Mouse (Mus musculus) heart, adult 2 months (tissue): ENCODE measurements at regions not wholly inside any gene's neighbourhood (a gene's known extent, or its start where the extent isn't known, plus 50 kb on each side); places are given as distances from the start of the nearest gene placed in this dataset.
A peak's percentile ranks its signal among the peaks of the same experiment; 100 is the strongest.

Experiments used
- DNase-seq, 2 experiments: peaks; one replicate each; pipeline ENCODE4 v3.0.0; 2021
- H3K27ac ChIP-seq: fragments of 200-600 bp; 2 replicates; pipeline ENCODE4 v1.8.1; 2022
- H3K27me3 ChIP-seq: fragments of 200-500 bp; 2 replicates; pipeline ENCODE4 v1.6.1; 2012; ENCODE audit warnings: mild to moderate bottlenecking, low read length, inconsistent platforms, mixed read lengths; ENCODE audit not compliant: control insufficient read depth, insufficient read depth
- H3K36me3 ChIP-seq: fragments of 200-500 bp; 2 replicates; pipeline ENCODE4 v1.6.1; 2012; ENCODE audit warnings: low read length, inconsistent platforms; ENCODE audit not compliant: control insufficient read depth, insufficient read depth
- H3K4me1 ChIP-seq: fragments of 200-500 bp; 2 replicates; pipeline ENCODE4 v1.6.1; 2011; ENCODE audit warnings: low read length; ENCODE audit not compliant: control insufficient read depth, insufficient read depth
- H3K4me3 ChIP-seq: fragments of 200-600 bp; 2 replicates; pipeline ENCODE4 v1.8.1; 2022
- H3K79me2 ChIP-seq: fragments of 200-500 bp; replicated peaks from 2 replicates; pipeline ENCODE4 v1.6.1; 2012; ENCODE audit warnings: mild to moderate bottlenecking, inconsistent platforms, low read length, moderate library complexity, mixed read lengths; ENCODE audit not compliant: control insufficient read depth, insufficient read depth
- H3K9ac ChIP-seq: fragments of 200-500 bp; 2 replicates; pipeline ENCODE4 v1.6.1; 2012; ENCODE audit warnings: low read depth, mild to moderate bottlenecking, control low read depth, inconsistent platforms, low read length, mixed read lengths
- CTCF ChIP-seq: fragments of 200-600 bp; IDR thresholded peaks from 2 replicates; pipeline ENCODE4 v1.8.1; 2022; ENCODE audit warnings: antibody characterized with exemption, mild to moderate bottlenecking, moderate library complexity
- EP300 ChIP-seq: fragments of 200-500 bp; IDR thresholded peaks from 2 replicates; pipeline ENCODE4 v1.6.1; 2011; ENCODE audit warnings: low read depth, low read length, control low read depth; ENCODE audit not compliant: insufficient read depth
- POLR2A ChIP-seq: fragments of 200-500 bp; IDR thresholded peaks from 2 replicates; pipeline ENCODE4 v1.6.1; 2011; ENCODE audit warnings: mild to moderate bottlenecking, low read depth, low read length, control low read depth; ENCODE audit not compliant: insufficient read depth
- WGBS: fragments of 180-500 bp; shearing (Covaris S2); methylation state at CpG from one replicate; pipeline ENCODE4 v1.1.7; 2018; 5-methylcytosine and 5-hydroxymethylcytosine counted together
- intact Hi-C: fragments of 180-260 bp; cut with DNase I; formaldehyde crosslinking; loops from one replicate; pipeline ENCODE4 v1.15.1; 2025

GRCm38 (mm10) chr14:25313693-25314240 lies 145.2 kb upstream of the Zmiz1 start:
- Histone ChIP-seq H3K27ac (no peak overlapping the region), H3K4me3 (no peak overlapping the region), H3K79me2 (no peaks in the 10 kb centered on the region), H3K27me3 (no peaks in the 10 kb centered on the region), H3K9ac (no peak overlapping the region), H3K4me1 (peaks cover 10% of the 10 kb centered on the region), H3K36me3 (no peaks in the 10 kb centered on the region)
- no peak for DNase-seq
- 67% methylated on average over 4 of the region's 4 CpGs for WGBS
- TF ChIP-seq POLR2A (no peak), EP300 (no peak), CTCF (no peak)
- intact Hi-C loops = no loop called here

- no peak overlapping the region for H3K27ac ChIP-seq
- H3K36me3 ChIP-seq = no peaks in the 10 kb centered on the region
- no peaks in the 10 kb centered on the region for H3K79me2 ChIP-seq
- no peak overlapping the region for H3K9ac ChIP-seq
- peaks cover 1% of the 10 kb centered on the region; the same call in 1 of the 2 replicates for H3K4me1 ChIP-seq
- TF ChIP-seq EP300 = no peak
- TF ChIP-seq CTCF = peak; percentile 17
- WGBS = 75% methylated on average over 5 of the region's 5 CpGs
- peak in 1 of 2 experiments; percentile 46 for DNase-seq
- no peaks in the 10 kb centered on the region for H3K27me3 ChIP-seq
- intact Hi-C loops = no loop called here
- H3K4me3 ChIP-seq = no peak overlapping the region
These were observed 142.5 kb upstream of the Zmiz1 start for GRCm38 (mm10) chr14:25316491-25316890.

- no peak overlapping the region for H3K27ac ChIP-seq
- intact Hi-C loops = no loop called here
- peak overlapping the region; percentile 39 for H3K9ac ChIP-seq
- TF ChIP-seq EP300 = no peak
- no peak for TF ChIP-seq CTCF
- TF ChIP-seq POLR2A = no peak
- H3K36me3 ChIP-seq = no peaks in the 10 kb centered on the region
- DNase-seq = peak; percentile 72 to 78
- H3K27me3 ChIP-seq = no peaks in the 10 kb centered on the region
- 30% methylated on average over 37 of the region's 37 CpGs for WGBS
- peaks cover 1% of the 10 kb centered on the region; the same call in 1 of the 2 replicates for H3K4me1 ChIP-seq
- no peaks in the 10 kb centered on the region for H3K79me2 ChIP-seq
- H3K4me3 ChIP-seq = no peak overlapping the region
These were observed 141.1 kb upstream of the Zmiz1 start for GRCm38 (mm10) chr14:25317680-25318471.

- peaks cover 1% of the 10 kb centered on the region; the same call in 1 of the 2 replicates for H3K4me1 ChIP-seq
- TF ChIP-seq EP300 (no peak), CTCF (no peak), POLR2A (no peak)
- no peaks in the 10 kb centered on the region for H3K27me3 ChIP-seq
- no peak overlapping the region for H3K9ac ChIP-seq
- WGBS = 82% methylated on average over 12 of the region's 12 CpGs
- H3K36me3 ChIP-seq = no peaks in the 10 kb centered on the region
- H3K79me2 ChIP-seq = no peaks in the 10 kb centered on the region
- DNase-seq = no peak
- no peak overlapping the region for H3K4me3 ChIP-seq
- no peak overlapping the region for H3K27ac ChIP-seq
- intact Hi-C loops = no loop called here
These were observed 140.1 kb upstream of the Zmiz1 start for GRCm38 (mm10) chr14:25318909-25319308.

- Histone ChIP-seq H3K79me2 (no peaks in the 10 kb centered on the region), H3K9ac (no peak overlapping the region), H3K4me1 (no peaks in the 10 kb centered on the region; the same call in 1 of the 2 replicates), H3K4me3 (no peak overlapping the region), H3K36me3 (no peaks in the 10 kb centered on the region), H3K27ac (no peak overlapping the region), H3K27me3 (no peaks in the 10 kb centered on the region)
- TF ChIP-seq CTCF = no peak
- TF ChIP-seq EP300 = no peak
- no peak for TF ChIP-seq POLR2A
- WGBS = 85% methylated on average over 4 of the region's 4 CpGs
- no peak for DNase-seq
- intact Hi-C loops = no loop called here
These were observed 138.8 kb upstream of the Zmiz1 start for GRCm38 (mm10) chr14:25320141-25320540.
